Mouse (Mus musculus) midbrain, embryonic 12.5 days (tissue): ENCODE data around the gene Txnrd1. TPM values are rescaled to one million over a fixed set of nuclear protein-coding genes. Genes with fewer than 3 reads are reported as not detected.

Experiments used
- ATAC-seq: fragments of 200-750 bp; cut with Nextera tagmentation; 2 replicates; pipeline ENCODE4 v1.8.0; 2017; ENCODE audit warnings: low read depth, moderate TSS enrichment, moderate library complexity; ENCODE audit not compliant: low FRiP score
- H3K27ac ChIP-seq: fragments of 300-500 bp; sonication (generic); replicated peaks from 2 replicates; pipeline ENCODE4 v1.5.1; 2016; ENCODE audit warnings: mild to moderate bottlenecking
- H3K27me3 ChIP-seq: fragments of 300-500 bp; sonication (generic); 2 replicates; pipeline ENCODE4 v1.6.1; 2016; ENCODE audit warnings: mild to moderate bottlenecking
- H3K36me3 ChIP-seq: fragments of 300-500 bp; sonication (generic); 2 replicates; pipeline ENCODE4 v1.6.1; 2016
- H3K4me1 ChIP-seq: fragments of 300-500 bp; sonication (generic); 2 replicates; pipeline ENCODE4 v1.6.1; 2016
- H3K4me2 ChIP-seq: fragments of 300-500 bp; sonication (generic); replicated peaks from 2 replicates; pipeline ENCODE4 v1.6.1; 2016; ENCODE audit warnings: mild to moderate bottlenecking, moderate library complexity
- H3K4me3 ChIP-seq: fragments of 300-500 bp; sonication (generic); 2 replicates; pipeline ENCODE4 v1.5.1; 2016; ENCODE audit warnings: mild to moderate bottlenecking
- H3K9ac ChIP-seq: fragments of 300-500 bp; sonication (generic); replicated peaks from 2 replicates; pipeline ENCODE4 v1.6.1; 2016; ENCODE audit warnings: mild to moderate bottlenecking, moderate library complexity
- H3K9me3 ChIP-seq: fragments of 300-500 bp; sonication (generic); 2 replicates; pipeline ENCODE4 v1.6.1; 2016; ENCODE audit warnings: mild to moderate bottlenecking
- WGBS: fragments of 180-500 bp; shearing (Covaris S2); methylation state at CpG from one replicate; pipeline ENCODE4 v1.1.7; 2016; 5-methylcytosine and 5-hydroxymethylcytosine counted together
- polyA plus RNA-seq: library from polyadenylated mRNA; unstranded; fragments of >200 nt; fragmentation: Nextera tagmentation; extraction: Ambion mirVana; gene quantifications from 2 replicates; pipeline ENCODE4 v1.2.1, GENCODE M21; 2016

The Txnrd1 gene
- polyA plus RNA-seq, 1 experiment from 2014 or later, result 174 TPM

- H3K4me2 ChIP-seq, result no peak overlapping the region
- no peak overlapping the region for H3K4me3 ChIP-seq
- no peaks in the 10 kb centered on the region for H3K9me3 ChIP-seq
- H3K36me3 ChIP-seq, result no peaks in the 10 kb centered on the region
- no peaks in the 10 kb centered on the region for H3K27me3 ChIP-seq
- H3K27ac ChIP-seq, result no peak overlapping the region
- ATAC-seq, result no peak
- WGBS, result 91% methylated on average over 6 of the region's 6 CpGs
- H3K4me1 ChIP-seq, result peaks cover 3% of the 10 kb centered on the region; the same call in 1 of the 2 replicates
- no peak overlapping the region for H3K9ac ChIP-seq
Measured at GRCm38 (mm10) chr10:82851751-82852150, 18.0 kb downstream of the Txnrd1 start.

- 0 out of 2 replicates have a peak overlapping the region, but pooled peaks have one; percentile 91 for H3K27ac ChIP-seq
- H3K4me2 ChIP-seq, result peak overlapping the region; percentile 75
- peaks cover 6% of the 10 kb centered on the region; the same call in 1 of the 2 replicates for H3K36me3 ChIP-seq
- H3K4me3 ChIP-seq, result peak overlapping the region; percentile 59
- H3K27me3 ChIP-seq, result peaks cover 3% of the 10 kb centered on the region
- H3K4me1 ChIP-seq, result peaks cover 21% of the 10 kb centered on the region
- no peaks in the 10 kb centered on the region for H3K9me3 ChIP-seq
- ATAC-seq, result no peak
- WGBS, result 57% methylated on average over 10 of the region's 10 CpGs
- 0 out of 2 replicates have a peak overlapping the region, but pooled peaks have one; percentile 84 for H3K9ac ChIP-seq
Measured at GRCm38 (mm10) chr10:82858032-82858680, 24.4 kb downstream of the Txnrd1 start.

GRCm38 (mm10) chr10:82858691-82859532 is 25.2 kb downstream of the Txnrd1 start:
- peak overlapping the region; percentile 91 for H3K27ac ChIP-seq
- H3K4me2 ChIP-seq, result peak overlapping the region; percentile 75
- H3K36me3 ChIP-seq, result peaks cover 12% of the 10 kb centered on the region
- peak overlapping the region; percentile 84 for H3K9ac ChIP-seq
- peak; percentile 85 for ATAC-seq
- peaks cover 27% of the 10 kb centered on the region for H3K4me1 ChIP-seq
- H3K9me3 ChIP-seq, result no peaks in the 10 kb centered on the region
- peaks cover 3% of the 10 kb centered on the region for H3K27me3 ChIP-seq
- H3K4me3 ChIP-seq, result peak overlapping the region; percentile 59
- under 1% methylated on average over 49 of the region's 49 CpGs for WGBS

- WGBS, result 0% methylated on average over 8 of the region's 8 CpGs
- H3K4me2 ChIP-seq, result peak overlapping the region; percentile 75
- H3K9ac ChIP-seq, result peak overlapping the region; percentile 84
- no peaks in the 10 kb centered on the region for H3K9me3 ChIP-seq
- peak; percentile 67 for ATAC-seq
- peaks cover 3% of the 10 kb centered on the region for H3K27me3 ChIP-seq
- H3K27ac ChIP-seq, result peak overlapping the region; percentile 91
- peaks cover 18% of the 10 kb centered on the region for H3K36me3 ChIP-seq
- peaks cover 28% of the 10 kb centered on the region for H3K4me1 ChIP-seq
- H3K4me3 ChIP-seq, result peak overlapping the region; percentile 59
Measured at GRCm38 (mm10) chr10:82859533-82859915, 25.8 kb downstream of the Txnrd1 start.

GRCm38 (mm10) chr10:82860181-82860928 is 26.6 kb downstream of the Txnrd1 start:
- H3K4me3 ChIP-seq, result peak overlapping the region; percentile 59
- peaks cover 22% of the 10 kb centered on the region for H3K36me3 ChIP-seq
- peaks cover 3% of the 10 kb centered on the region for H3K27me3 ChIP-seq
- peaks cover 28% of the 10 kb centered on the region for H3K4me1 ChIP-seq
- H3K27ac ChIP-seq, result peak overlapping the region; percentile 91
- no peaks in the 10 kb centered on the region for H3K9me3 ChIP-seq
- H3K9ac ChIP-seq, result peak overlapping the region; percentile 84
- WGBS, result under 1% methylated on average over 50 of the region's 50 CpGs
- peak overlapping the region; percentile 75 for H3K4me2 ChIP-seq
- peak; percentile 66 for ATAC-seq

- no peaks in the 10 kb centered on the region for H3K9me3 ChIP-seq
- H3K27ac ChIP-seq, result peak overlapping the region; percentile 91
- H3K4me3 ChIP-seq, result peak overlapping the region; percentile 59
- peak overlapping the region; percentile 84 for H3K9ac ChIP-seq
- peaks cover 3% of the 10 kb centered on the region for H3K27me3 ChIP-seq
- ATAC-seq, result no peak
- H3K36me3 ChIP-seq, result peaks cover 22% of the 10 kb centered on the region
- WGBS, result 9% methylated on average over 8 of the region's 8 CpGs
- H3K4me1 ChIP-seq, result peaks cover 29% of the 10 kb centered on the region
- H3K4me2 ChIP-seq, result peak overlapping the region; percentile 75
Measured at GRCm38 (mm10) chr10:82860929-82861315, 27.2 kb downstream of the Txnrd1 start.

- peaks cover 34% of the 10 kb centered on the region for H3K36me3 ChIP-seq
- no peak overlapping the region for H3K4me2 ChIP-seq
Measured at GRCm38 (mm10) chr10:82863106-82863680, 29.4 kb downstream of the Txnrd1 start.

GRCm38 (mm10) chr10:82863827-82864226 is 30.1 kb downstream of the Txnrd1 start:
- Histone ChIP-seq H3K27me3 (no peaks in the 10 kb centered on the region), H3K27ac (no peak overlapping the region), H3K9ac (no peak overlapping the region), H3K4me2 (no peak overlapping the region), H3K4me3 (no peak overlapping the region), H3K36me3 (peaks cover 36% of the 10 kb centered on the region), H3K9me3 (no peaks in the 10 kb centered on the region), H3K4me1 (peaks cover 28% of the 10 kb centered on the region)
- 90% methylated on average over 7 of the region's 7 CpGs for WGBS
- ATAC-seq, result no peak

More at GRCm38 (mm10) chr10:82863106-82863680, 29.4 kb downstream of the Txnrd1 start:
- Histone ChIP-seq H3K9ac (no peak overlapping the region), H3K4me3 (no peak overlapping the region), H3K27me3 (no peaks in the 10 kb centered on the region), H3K4me1 (peaks cover 28% of the 10 kb centered on the region), H3K27ac (0 out of 2 replicates have a peak overlapping the region, but pooled peaks have one; percentile 25), H3K9me3 (no peaks in the 10 kb centered on the region)
- 86% methylated on average over 5 of the region's 5 CpGs for WGBS
- ATAC-seq, result no peak

- Histone ChIP-seq H3K4me2 (no peak within 1 kb of the TSS), H3K27me3 (no peaks in the 10 kb centered on the region), H3K27ac (no peak within 1 kb of the TSS), H3K9me3 (no peaks in the 10 kb centered on the region), H3K4me3 (no peak within 1 kb of the TSS), H3K4me1 (peaks cover 26% of the 10 kb centered on the region), H3K9ac (no peak within 1 kb of the TSS), H3K36me3 (peaks cover 45% of the 10 kb centered on the region)
- no peak for ATAC-seq
- 58% methylated on average over 9 of the region's 9 CpGs for WGBS
Measured at GRCm38 (mm10) chr10:82866356-82866755, 32.6 kb downstream of the Txnrd1 start, which contains the start of gene Eid3. Gene Eid3 (plus strand): TSS chr10:82866626.

GRCm38 (mm10) chr10:82866832-82867231 is 33.1 kb downstream of the Txnrd1 start:
- 91% methylated on average over 18 of the region's 18 CpGs for WGBS
- no peaks in the 10 kb centered on the region for H3K9me3 ChIP-seq
- H3K27ac ChIP-seq, result no peak overlapping the region
- no peak overlapping the region for H3K4me2 ChIP-seq
- no peaks in the 10 kb centered on the region for H3K27me3 ChIP-seq
- H3K9ac ChIP-seq, result no peak overlapping the region
- peaks cover 45% of the 10 kb centered on the region for H3K36me3 ChIP-seq
- H3K4me1 ChIP-seq, result peaks cover 22% of the 10 kb centered on the region
- no peak for ATAC-seq
- no peak overlapping the region for H3K4me3 ChIP-seq

- no peak for ATAC-seq
- no peak overlapping the region for H3K9ac ChIP-seq
Measured at GRCm38 (mm10) chr10:82868418-82869086, 34.8 kb downstream of the Txnrd1 start.

More at GRCm38 (mm10) chr10:82868418-82869086, 34.8 kb downstream of the Txnrd1 start:
- H3K27ac ChIP-seq, result no peak overlapping the region
- no peaks in the 10 kb centered on the region for H3K27me3 ChIP-seq
- H3K4me2 ChIP-seq, result no peak overlapping the region
- H3K4me3 ChIP-seq, result no peak overlapping the region
- H3K4me1 ChIP-seq, result peaks cover 6% of the 10 kb centered on the region; the same call in 1 of the 2 replicates
- 88% methylated on average over 6 of the region's 6 CpGs for WGBS
- no peaks in the 10 kb centered on the region for H3K9me3 ChIP-seq
- H3K36me3 ChIP-seq, result peaks cover 36% of the 10 kb centered on the region
